Mouse (Mus musculus) Muller cell, postnatal 12 days (primary cell): ENCODE data around the gene Dmbt1.
"Not testable (repeated sequence)": the region's sequence is repeated elsewhere in the genome, so short reads cannot be mapped to it uniquely, and the experiment has no call there.

Experiments
- DNase-seq: peaks from one replicate; pipeline ENCODE4 v3.0.0-alpha.2; 2015; ENCODE audit errors: inconsistent ontology term

Dmbt1 gene

GRCm38 (mm10) chr7:131031755-131032154 lies at the start of gene Dmbt1:
Gene Dmbt1, plus strand, starts transcription at chr7:131032053.
- no peak for DNase-seq

- DNase-seq, result peak; percentile 82
Measured at GRCm38 (mm10) chr7:130982371-130982770, 49.5 kb upstream of the Dmbt1 start.

- no peak for DNase-seq
Measured at GRCm38 (mm10) chr7:130982881-130983280, 49.0 kb upstream of the Dmbt1 start.

GRCm38 (mm10) chr7:130984294-130984693 lies 47.6 kb upstream of the Dmbt1 start:
- DNase-seq, result no peak

GRCm38 (mm10) chr7:130985193-130985592 lies 46.7 kb upstream of the Dmbt1 start:
- no peak for DNase-seq

- DNase-seq, result no peak
Measured at GRCm38 (mm10) chr7:130985716-130986115, 46.1 kb upstream of the Dmbt1 start.

- no peak for DNase-seq
Measured at GRCm38 (mm10) chr7:130988146-130988545, 43.7 kb upstream of the Dmbt1 start.

- no peak for DNase-seq
Measured at GRCm38 (mm10) chr7:130989371-130989770, 42.5 kb upstream of the Dmbt1 start.

GRCm38 (mm10) chr7:130991174-130991789 lies 40.6 kb upstream of the Dmbt1 start:
- no peak for DNase-seq

- no peak for DNase-seq
Measured at GRCm38 (mm10) chr7:130993907-130994306, 37.9 kb upstream of the Dmbt1 start.

- no peak for DNase-seq
Measured at GRCm38 (mm10) chr7:131001976-131002726, 29.7 kb upstream of the Dmbt1 start.

GRCm38 (mm10) chr7:131004071-131004470 lies 27.8 kb upstream of the Dmbt1 start:
- no peak for DNase-seq

GRCm38 (mm10) chr7:131007221-131007620 lies 24.6 kb upstream of the Dmbt1 start:
- no peak for DNase-seq

- DNase-seq, result no peak
Measured at GRCm38 (mm10) chr7:131009178-131009577, 22.7 kb upstream of the Dmbt1 start.

- no peak for DNase-seq
Measured at GRCm38 (mm10) chr7:131011901-131012300, 20.0 kb upstream of the Dmbt1 start.

- DNase-seq, result no peak
Measured at GRCm38 (mm10) chr7:131019181-131019580, 12.7 kb upstream of the Dmbt1 start.

- DNase-seq, result no peak
Measured at GRCm38 (mm10) chr7:131024807-131025206, 7.0 kb upstream of the Dmbt1 start.

GRCm38 (mm10) chr7:131027557-131027956 lies 4.3 kb upstream of the Dmbt1 start:
- DNase-seq, result no peak

GRCm38 (mm10) chr7:131036396-131036795 lies 4.5 kb downstream of the Dmbt1 start:
- DNase-seq, result no peak

GRCm38 (mm10) chr7:131037083-131037482 lies 5.2 kb downstream of the Dmbt1 start:
- no peak for DNase-seq

- DNase-seq, result not testable (repeated sequence)
Measured at GRCm38 (mm10) chr7:131040760-131041159, 8.9 kb downstream of the Dmbt1 start.

GRCm38 (mm10) chr7:131042657-131043056 lies 10.8 kb downstream of the Dmbt1 start:
- DNase-seq, result peak; percentile 8

- DNase-seq, result not testable (repeated sequence)
Measured at GRCm38 (mm10) chr7:131045258-131045835, 13.5 kb downstream of the Dmbt1 start.
